Mouse (Mus musculus): Measurements from ENCODE around the gene Syngap1.
"Not testable (repeated sequence)": the region's sequence is repeated elsewhere in the genome, so short reads cannot be mapped to it uniquely, and the experiment has no call there.

Gene Syngap1

GRCm38 (mm10) chr17:26941031-26941789, at the start of gene Syngap1:
Gene Syngap1 (plus strand): TSS chr17:26941253.
- no peak for DNase-seq (ENCODE audit: low spot score in 2 of 2)

DNA sequence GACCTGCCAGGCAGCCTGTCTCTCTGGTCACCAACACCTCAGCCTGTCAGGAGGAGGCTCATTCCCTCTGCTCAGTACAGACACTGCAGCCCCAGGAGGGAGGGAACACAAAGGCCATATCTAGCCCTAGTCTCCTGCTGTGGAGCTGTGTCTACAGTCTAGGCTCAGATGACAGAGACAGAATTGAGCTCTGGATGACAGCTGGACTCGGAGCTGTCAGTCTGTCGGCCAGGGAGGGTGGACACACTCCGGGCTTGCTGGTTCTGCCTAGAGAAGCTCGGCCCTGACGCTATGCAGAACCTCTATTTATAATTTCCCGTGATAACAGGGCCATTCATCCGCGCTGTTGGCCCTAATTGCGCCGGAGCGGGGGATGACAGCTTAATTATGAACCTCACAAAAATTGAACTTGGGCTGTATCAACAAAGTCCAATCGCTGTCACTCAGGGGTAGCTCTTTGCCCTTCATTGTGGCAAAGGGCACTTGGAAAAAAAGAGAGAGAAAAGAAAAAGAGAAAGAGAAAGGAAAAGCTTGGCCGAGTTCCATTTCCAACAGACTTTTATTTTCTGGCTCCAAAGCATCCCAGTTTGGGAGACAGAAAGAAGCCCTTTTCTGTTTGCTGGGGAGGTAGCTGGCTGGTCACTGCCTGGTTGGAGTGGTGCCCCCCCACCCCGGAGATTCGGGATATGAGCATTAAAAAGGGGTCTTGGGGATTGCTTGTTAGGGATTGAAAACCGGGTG, 48.2 kb upstream of the Syngap1 start:
- DNase-seq (ENCODE audit: low spot score in 2 of 2) = peak in 1 of 2 experiments; percentile 30

- peak in 1 of 2 experiments; percentile 16 for DNase-seq (ENCODE audit: low spot score in 2 of 2)
These were observed 47.6 kb upstream of the Syngap1 start for GRCm38 (mm10) chr17:26893492-26893891.

GRCm38 (mm10) chr17:26894342-26894741, 46.7 kb upstream of the Syngap1 start:
- DNase-seq (ENCODE audit: low spot score in 2 of 2) = peak; percentile 31 to 66

- DNase-seq (ENCODE audit: low spot score in 2 of 2) = peak; percentile 33 to 41
These were observed 45.5 kb upstream of the Syngap1 start for GRCm38 (mm10) chr17:26895578-26895977.

- no peak for DNase-seq (ENCODE audit: low spot score in 2 of 2)
These were observed 40.1 kb upstream of the Syngap1 start for GRCm38 (mm10) chr17:26900916-26901315.

DNA sequence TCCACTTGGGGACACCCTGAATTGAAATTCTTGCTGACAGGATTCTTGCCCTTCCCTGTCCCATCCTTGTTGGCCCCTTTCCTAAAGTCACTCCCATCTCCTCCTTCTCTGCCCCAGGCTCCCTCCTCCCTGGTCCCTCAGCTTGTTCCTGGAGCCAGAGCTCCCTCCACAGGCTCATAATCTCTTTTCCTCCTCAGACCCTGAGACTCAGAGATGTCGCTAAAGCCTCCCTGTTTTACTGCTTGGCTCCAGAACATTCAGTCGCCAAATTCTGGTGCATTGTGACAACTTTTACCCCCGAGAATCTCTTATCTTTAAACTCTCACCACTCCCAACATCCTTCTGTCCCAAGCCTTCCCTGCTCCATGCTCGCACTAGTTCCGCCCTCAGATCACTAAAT, 36.7 kb upstream of the Syngap1 start:
- DNase-seq (ENCODE audit: low spot score in 2 of 2) = no peak

DNA sequence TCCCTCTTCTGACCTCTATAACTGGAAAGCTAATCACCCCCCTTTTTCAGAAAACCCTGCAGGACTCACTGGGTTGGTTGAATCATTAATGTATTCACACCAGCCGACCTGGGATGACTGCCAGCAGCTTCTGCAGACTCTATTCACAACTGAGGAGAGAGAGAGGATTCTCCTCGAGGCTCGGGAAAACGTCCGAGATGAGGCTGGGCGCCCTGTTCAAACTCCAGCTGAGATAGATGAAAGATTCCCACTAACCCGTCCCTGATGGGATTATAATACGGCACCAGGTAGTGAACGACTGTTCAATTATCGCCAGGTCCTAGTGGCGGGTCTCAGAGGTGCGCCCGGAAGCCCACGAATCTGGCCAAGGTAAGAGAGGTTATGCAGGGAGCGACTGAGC, 33.5 kb upstream of the Syngap1 start:
- DNase-seq (ENCODE audit: low spot score in 2 of 2) = peak in 1 of 2 experiments; percentile 25

- no peak for DNase-seq (ENCODE audit: low spot score in 2 of 2)
These were observed 25.8 kb upstream of the Syngap1 start for GRCm38 (mm10) chr17:26915248-26915647.

- peak; percentile 99 to 100 for DNase-seq (ENCODE audit: low spot score in 2 of 2)
These were observed 24.2 kb upstream of the Syngap1 start, which contains the start of gene Kifc5b for GRCm38 (mm10) chr17:26916711-26917482. Gene Kifc5b (plus strand): TSS chr17:26917091.

GRCm38 (mm10) chr17:26917560-26917959, 23.5 kb upstream of the Syngap1 start:
- DNase-seq (ENCODE audit: low spot score in 2 of 2) = not testable (repeated sequence)

DNA sequence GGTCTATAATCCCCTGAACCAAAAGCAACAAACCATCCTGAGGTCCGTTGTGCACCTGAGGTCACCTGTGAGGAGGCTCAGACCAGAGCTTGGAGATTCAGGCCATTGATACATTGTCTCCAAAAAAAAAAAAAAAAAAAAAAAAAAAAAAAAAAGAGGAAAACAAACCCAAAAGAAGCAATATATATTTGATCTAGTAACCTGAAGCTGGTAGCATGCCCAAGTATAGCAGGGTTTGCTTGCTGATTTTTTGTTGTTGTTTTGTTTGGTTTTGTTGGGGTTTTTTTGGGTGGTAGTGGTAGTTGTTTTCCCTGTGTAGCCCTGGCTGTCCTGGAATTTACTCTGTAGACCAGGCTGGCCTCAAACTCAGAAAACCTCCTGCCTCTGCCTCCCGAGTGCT, 22.7 kb upstream of the Syngap1 start:
- DNase-seq (ENCODE audit: low spot score in 2 of 2) = no peak

- not testable (repeated sequence) for DNase-seq (ENCODE audit: low spot score in 2 of 2)
These were observed 21.5 kb upstream of the Syngap1 start for GRCm38 (mm10) chr17:26919516-26919915.

- DNase-seq (ENCODE audit: low spot score in 2 of 2) = not testable (repeated sequence)
These were observed 18.7 kb upstream of the Syngap1 start for GRCm38 (mm10) chr17:26922368-26922767.

GRCm38 (mm10) chr17:26925414-26925813, 15.6 kb upstream of the Syngap1 start:
- DNase-seq (ENCODE audit: low spot score in 2 of 2) = not testable (repeated sequence)

DNA sequence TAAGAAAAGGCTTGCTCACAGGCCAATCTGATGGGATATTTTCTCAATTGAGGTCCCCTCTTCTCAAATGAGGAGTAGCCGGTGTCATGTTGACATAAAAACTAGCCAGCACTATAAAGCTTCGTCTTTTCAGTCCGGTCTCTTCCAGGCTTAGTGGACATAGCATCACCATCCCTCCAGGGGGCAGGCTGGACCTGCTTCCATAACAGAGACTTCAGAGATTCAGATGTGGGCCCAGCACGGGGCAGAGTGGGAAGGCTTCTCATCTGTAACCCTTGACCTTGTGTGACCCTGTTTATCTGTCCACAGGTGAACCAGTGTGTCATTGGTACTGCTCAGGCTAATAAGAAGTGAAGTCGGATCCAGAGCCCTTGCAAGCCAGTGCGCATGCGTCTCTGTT, 9.3 kb upstream of the Syngap1 start:
- DNase-seq (ENCODE audit: low spot score in 2 of 2) = peak in 1 of 2 experiments; percentile 49

DNA sequence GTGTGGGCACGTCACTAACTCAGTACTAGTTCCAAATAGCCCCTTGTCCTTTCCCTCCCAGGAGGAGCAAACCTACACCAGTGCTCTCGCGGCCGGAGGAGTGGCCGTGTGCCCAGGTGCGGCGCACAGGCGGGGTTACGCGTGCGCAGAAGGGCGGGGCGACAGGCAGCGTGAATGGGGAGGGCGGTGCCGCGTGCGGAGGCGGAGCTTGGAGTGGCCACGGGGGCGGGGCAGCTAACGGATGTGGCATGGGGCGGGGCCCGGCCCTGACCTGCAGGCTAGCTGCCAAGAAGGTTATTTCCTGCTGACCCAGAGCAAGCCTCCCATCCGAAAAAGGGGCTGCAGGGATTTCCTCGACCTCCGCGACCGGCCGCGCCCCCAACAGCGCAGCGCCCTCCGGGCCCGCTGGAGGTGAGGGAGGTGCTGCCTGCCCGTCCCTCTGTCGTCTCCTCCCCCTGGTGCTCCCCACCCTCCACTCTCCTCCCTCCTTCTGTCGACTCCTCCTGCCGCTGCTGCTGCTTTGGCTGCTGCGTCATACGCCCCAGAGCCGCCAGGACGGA, 8.1 kb upstream of the Syngap1 start, which contains the start of gene Phf1:
Gene Phf1, plus strand, starts transcription at position 214 of the 560 bp plus-strand sequence.
- DNase-seq (ENCODE audit: low spot score in 2 of 2) = peak; percentile 95

GRCm38 (mm10) chr17:26933419-26933818, 7.6 kb upstream of the Syngap1 start:
- no peak for DNase-seq (ENCODE audit: low spot score in 2 of 2)

- no peak for DNase-seq (ENCODE audit: low spot score in 2 of 2)
These were observed 6.9 kb upstream of the Syngap1 start for GRCm38 (mm10) chr17:26933885-26934827.

- DNase-seq (ENCODE audit: low spot score in 2 of 2) = no peak
These were observed 6.0 kb upstream of the Syngap1 start for GRCm38 (mm10) chr17:26935027-26935426.
